Mouse (Mus musculus): ENCODE data around the gene Uba5.

Uba5 gene

DNA sequence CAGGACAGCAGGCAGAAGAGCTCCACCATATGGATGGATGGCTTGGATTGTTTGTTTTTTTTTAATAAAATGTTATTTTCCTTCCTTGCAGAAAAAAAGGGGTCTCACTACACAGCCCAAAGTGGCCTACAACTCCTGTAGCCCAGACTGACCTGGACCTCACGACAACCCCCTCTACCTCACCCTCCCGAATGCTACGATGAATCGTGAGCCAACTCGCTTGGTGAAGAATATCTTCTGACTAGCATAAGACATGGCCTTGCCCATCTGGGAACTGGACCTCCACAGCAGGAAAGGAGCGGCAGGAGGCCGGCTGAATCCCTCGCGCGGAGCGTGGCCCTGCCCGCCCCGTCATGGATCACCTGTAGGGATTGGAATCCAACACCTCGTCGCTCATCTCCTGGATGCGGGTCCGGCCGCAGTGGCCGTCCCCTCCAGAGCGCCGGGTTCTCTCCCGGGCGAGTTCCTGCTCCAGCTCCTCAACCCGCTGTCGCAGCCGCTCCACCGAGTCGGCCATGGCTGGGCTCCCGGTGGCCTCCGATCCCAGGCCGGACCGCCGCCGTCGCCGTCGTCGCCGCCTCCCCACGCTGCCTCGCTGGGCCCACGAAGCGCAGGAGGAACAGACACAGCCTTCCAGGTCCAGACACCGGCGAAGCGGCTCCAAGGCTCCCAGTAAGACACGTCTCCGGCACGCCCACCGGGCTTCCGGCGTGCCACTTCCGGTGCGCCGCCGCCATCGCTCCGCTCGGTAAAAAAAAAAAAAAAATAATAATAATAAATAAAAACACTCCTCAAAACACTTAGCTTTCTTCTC lies at the start of gene Uba5:
Gene Uba5, minus strand, starts transcription at position 705 of the 814 bp plus-strand sequence.
- DNase-seq (ENCODE audit: low spot score in 2 of 2), result peak in 1 of 2 experiments; percentile 82

DNA sequence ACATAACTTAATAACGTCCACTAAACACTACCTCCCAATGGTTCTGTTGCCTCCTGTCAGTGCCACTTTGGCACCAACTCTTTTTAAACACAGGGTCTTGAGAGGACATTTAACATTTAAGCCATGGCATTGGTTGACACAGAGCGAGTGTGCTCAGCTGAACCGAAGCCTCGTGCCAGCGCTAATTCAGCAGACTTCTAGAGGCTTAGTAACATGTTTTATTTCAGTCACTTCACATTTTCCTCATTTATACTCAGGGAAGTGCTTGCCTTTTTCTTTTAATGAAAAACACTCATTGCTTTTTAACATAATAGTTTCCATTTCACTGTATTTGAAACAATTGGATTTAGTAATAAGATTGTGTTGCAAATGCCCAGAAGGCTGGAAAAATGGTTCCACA lies 46.2 kb upstream of the Uba5 start:
- no peak for DNase-seq (ENCODE audit: low spot score in 2 of 2)

DNA sequence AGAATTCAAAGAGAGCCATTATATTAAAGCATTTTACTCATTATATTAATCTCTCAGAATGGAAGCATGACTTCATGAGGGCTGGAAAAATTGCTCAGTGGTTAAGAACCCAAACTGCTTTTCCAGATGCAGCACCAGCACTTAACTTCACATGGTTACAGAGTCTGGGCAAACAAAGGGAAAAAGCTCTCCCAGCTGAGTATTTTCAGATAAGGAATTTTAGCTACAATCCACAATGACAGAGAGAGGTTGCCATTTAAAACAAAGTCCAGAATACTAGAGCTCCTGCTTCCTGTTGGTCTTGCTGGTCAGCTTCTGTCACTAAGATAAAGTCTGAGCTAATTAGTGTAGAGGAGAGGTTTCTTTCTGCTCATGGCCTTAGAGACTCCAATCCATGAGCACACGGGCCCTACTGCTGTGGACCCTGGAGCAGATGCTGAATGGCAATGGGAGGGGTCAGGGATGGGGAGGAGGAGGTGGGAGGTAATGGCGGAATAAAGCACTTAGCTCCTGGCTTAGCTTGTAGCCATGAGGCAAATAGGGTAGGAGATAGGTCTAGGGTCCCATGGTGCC lies 45.7 kb upstream of the Uba5 start:
- DNase-seq (ENCODE audit: low spot score in 2 of 2), result no peak

DNA sequence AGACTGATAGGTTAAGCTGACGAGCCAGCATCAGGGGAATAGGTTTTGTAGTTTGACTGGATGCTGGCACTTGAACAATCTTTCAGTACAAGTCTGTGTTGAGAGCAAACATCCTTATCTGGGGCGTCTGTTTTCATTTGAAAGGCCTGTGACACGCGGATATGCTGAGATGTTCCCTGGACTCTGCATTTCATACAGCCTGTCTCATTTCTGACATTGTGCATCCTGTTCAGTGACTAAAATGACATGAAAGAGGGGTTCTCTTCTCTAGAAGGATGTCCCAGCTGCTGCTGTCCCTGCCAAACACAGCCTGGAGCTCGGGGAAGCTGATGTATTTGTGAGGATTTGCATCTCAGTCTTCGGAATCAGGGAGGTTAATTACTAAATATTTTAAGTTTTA lies 44.5 kb upstream of the Uba5 start:
- no peak for DNase-seq (ENCODE audit: low spot score in 2 of 2)

DNA sequence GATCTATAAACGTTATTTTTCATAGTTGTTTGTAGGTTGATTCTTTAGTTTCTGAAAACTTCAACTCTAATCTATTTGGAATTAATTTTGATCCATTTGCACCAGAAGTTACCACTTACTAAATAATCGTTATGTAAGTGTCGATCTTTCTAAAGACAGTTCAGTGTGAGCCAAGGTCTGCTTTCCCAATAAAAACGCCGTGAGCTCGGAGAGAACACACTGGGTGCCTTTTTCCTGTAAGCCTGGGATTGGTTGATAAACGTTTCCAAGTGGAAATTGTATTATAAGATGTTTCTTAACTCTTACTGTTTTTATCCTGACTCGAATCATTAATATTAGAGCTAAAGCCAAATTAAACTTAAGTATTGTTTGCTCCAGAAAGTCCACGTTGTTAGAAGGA lies 44.0 kb upstream of the Uba5 start:
- DNase-seq (ENCODE audit: low spot score in 2 of 2), result no peak

DNA sequence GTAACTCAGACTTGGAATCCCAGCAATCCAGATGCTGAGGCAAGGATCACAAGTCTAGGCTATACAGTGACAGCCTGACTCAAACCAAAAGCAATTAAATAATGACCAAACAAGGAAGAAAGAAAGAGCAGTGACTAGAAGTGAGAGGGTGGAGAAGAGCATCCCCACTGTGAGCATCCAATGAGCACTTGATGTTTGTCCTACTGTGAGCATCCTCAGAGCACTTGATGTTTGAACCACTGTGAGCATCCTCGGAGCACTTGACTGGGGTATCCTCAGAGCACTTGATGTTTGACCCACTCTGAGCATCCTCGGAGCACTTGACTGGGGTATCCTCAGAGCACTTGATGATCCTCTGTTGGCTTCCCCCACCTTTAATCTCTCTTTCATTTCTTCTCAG lies 42.1 kb upstream of the Uba5 start:
- DNase-seq (ENCODE audit: low spot score in 2 of 2), result no peak

DNA sequence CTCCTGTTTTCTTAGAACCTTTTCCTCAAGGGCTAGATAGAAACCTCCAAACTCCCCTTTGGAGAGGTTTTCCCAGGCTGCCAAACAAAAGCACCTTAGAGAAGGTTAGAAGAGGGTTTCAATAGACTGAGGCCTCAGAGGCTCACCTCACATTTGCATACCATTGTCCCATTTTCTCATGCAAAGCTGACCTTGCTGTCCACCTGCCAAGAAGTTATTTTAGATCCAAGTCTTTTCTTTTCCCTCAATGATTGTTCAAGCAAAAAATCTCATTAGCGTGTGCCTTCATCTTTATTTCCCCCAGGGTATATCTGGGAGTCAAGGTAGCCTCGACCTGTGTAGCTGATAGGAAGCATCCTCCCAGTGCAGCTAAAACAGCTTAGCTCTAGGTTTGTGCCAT lies 40.0 kb upstream of the Uba5 start:
- DNase-seq (ENCODE audit: low spot score in 2 of 2), result no peak

DNA sequence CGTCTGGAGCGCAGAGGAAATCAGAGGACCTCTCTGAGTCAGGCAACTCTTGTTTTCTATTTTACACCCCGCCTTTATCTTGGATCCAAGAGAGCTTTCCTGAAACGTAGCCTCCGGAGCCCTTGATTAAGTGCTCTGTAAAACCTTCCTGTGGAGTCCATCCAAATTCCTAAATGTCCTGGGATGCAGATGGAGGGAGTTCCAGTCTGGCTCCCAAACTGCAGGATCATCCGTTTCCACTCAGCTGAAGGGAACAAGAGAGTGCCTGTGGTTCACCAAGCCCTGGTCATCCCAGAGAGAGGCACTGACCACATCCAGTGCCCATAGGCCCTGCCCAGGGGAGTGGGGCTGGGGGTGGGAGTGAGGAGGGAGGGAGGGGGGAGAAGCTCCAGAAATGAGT lies 39.4 kb upstream of the Uba5 start:
- DNase-seq (ENCODE audit: low spot score in 2 of 2), result no peak

DNA sequence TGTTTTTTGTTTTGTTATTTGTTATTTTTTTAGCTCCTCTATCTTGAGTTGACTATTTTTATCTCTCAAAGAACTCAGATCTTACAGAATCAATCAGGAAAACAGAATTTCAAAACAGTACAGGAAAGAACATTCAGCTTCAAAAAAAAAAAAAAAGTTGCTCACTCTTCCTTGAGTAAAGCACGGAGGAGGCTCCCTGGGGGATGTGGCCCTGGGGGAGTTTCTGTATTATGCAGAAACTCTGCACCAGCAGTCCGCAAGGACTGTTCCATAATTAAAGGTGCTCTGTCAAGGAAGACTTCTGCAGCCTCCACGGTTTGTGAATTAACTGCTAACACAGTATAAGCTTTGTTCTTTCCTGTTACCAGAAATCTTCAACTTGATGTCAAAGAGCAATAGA lies 38.5 kb upstream of the Uba5 start:
- DNase-seq (ENCODE audit: low spot score in 2 of 2), result peak in 1 of 2 experiments; percentile 24

DNA sequence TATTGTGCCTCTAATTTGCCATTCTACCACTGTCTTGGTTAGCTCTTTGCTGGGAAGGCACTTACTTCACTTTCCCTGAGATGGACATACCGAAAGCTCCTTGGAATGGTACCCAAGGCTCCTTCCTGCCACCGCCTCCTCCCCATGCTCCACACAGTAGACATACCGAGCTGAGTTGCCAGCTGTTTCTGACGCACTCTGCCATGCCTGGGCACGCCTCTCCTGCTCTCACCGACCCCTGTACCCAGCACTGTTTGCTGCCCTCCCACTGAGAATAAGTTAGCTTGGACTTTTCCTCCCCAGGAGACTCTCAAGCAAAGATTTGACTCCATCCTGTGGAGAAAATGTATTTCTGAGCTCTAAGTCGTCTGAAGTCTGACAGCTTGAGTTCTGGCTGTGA lies 37.9 kb upstream of the Uba5 start:
- DNase-seq (ENCODE audit: low spot score in 2 of 2), result no peak

DNA sequence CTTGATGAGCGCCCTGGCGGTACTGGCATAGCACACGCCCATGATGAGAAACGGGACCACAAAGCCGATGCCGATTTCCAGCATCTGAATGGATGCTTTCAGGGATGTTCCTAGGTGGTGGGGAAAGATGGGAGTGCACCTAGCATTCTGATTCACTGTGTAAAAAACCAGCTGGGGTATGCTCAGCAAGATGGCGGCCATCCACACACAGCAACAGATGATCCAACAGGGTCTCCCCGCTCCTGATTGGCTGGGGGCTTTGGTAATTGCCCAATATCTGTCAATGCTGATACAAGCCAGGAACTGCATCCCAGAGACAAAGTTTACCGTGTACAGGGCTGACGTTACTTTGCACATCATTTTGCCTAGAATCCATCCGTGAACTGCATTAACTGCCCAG lies 36.1 kb upstream of the Uba5 start:
- peak in 1 of 2 experiments; percentile 26 for DNase-seq (ENCODE audit: low spot score in 2 of 2)

DNA sequence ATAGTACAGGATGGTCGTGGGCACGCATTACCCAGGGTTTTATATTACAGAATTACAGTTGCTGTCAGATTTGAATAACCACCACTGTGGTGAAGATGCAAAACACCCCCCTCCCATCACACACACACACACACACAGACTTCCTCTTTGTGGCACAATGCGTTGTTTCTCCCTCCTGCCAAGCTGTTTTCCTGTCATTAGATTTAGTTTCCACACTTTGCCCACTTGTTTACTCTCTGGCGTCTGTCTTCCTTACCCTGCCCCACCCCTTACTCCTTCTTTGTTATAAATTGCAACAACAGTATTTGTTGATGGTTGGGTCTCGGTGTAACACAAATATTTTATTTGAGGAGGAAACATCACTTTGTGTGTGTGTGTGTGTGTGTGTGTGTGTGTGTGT lies 35.3 kb upstream of the Uba5 start:
- DNase-seq (ENCODE audit: low spot score in 2 of 2), result peak in 1 of 2 experiments; percentile 24

DNA sequence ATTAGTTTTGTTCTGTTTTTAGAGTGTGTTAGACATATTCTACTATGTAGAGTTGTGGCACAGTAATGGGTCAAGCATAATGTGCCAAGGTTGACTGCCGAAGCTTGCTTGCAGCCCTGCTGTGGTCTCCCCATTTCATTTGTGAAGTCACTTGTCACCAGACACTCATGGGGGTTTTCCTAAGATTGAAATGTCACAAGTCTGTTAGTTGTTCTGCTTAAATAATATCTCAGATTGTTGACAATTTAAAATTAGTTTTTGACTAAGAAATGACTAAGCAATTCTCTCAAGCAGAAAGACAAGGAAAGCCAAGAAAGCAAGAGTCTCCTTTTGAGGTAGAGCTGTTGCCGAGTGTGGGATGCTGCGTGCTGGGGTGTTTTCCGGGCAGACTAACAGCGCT lies 30.0 kb upstream of the Uba5 start:
- no peak for DNase-seq (ENCODE audit: low spot score in 2 of 2)

DNA sequence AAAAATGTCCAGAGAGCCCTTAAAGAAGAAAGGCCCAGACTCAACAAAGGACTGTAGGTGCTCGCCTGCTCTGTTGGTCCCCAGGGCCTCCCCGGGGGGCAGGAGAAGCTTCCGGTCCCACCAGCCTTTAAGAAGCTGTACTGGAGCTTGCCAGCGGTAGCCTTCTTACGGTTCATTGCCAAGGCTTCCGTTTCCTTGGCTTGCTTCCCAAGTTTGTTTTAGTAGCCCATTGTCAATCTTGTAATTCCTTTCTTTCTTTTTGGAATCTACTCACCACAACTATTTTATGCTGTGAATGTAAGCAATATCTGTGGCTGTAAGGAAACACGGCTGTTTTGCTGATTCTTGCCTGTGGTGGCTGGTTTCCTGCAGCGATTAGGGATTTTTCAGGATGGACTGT lies 25.6 kb upstream of the Uba5 start:
- no peak for DNase-seq (ENCODE audit: low spot score in 2 of 2)

DNA sequence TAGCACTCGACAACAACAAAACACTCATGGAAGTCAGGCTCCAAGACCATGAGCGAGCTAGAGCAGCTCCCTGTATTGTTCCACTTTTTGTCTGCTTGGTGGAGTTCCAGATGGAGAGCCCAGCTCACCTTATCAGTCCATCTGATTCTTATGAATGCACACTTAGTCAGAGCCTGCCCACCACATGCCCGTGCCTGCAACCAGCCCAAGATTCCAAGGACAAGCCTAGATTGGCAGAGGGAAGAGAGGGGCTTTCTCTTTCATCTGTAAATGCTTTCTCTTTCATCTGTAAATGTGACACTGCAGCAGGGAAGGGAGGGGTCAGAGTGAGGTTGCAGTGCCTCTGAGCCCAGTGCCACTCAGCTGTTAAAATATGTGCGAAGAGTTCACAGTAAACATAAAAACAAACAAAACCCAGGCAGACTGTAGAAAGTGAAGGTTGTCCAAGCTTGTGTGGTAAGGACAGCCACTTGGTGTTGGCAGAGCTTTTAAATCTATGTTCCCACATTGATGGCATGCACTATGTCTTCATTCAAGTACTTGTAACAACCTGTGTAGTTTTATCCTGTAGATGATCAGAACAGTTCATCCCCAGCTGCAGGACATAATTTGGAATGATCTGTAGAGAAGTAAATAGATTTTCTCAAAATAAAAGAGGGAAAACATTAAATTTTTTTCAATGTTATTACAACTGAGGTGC lies 22.9 kb upstream of the Uba5 start:
- DNase-seq (ENCODE audit: low spot score in 2 of 2), result no peak

DNA sequence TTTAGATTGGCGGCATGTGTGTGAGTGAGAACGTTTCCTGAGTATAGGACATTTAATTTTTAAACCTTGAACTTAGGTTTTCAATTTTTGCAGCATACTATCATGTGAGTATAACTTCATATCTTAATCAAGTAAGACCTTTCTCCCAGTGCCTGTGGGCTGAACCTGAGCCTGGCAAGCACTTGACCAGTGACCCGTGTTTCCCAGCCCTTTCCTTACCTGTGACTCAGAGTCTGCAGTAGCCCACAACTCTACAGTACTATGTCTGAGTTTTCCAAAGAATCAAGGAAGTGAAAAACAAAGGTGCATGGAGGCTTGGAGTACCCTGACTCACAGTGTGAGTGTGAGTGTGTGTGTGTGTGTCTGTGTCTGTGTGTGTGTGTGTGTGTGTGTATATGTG lies 17.1 kb upstream of the Uba5 start:
- no peak for DNase-seq (ENCODE audit: low spot score in 2 of 2)

DNA sequence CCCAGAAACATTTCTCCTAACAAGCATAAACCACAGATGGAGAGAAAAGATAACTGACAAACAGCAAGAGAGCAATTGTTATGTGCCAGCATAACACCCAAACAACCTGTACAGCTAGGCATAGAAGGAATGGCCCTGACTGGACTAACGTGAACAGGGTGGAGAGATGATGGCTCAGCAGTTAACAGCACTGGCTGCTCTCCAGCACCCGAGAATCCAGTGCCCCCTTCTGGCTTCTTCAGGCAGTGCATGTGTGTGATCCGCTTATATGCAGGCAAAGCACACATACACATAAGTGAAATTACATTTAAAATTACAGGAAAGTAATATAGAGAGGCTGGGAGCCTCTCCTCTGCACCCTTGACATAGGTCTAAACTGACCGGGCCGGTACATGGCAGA lies 16.4 kb upstream of the Uba5 start:
- DNase-seq (ENCODE audit: low spot score in 2 of 2), result peak; percentile 36 to 71

DNA sequence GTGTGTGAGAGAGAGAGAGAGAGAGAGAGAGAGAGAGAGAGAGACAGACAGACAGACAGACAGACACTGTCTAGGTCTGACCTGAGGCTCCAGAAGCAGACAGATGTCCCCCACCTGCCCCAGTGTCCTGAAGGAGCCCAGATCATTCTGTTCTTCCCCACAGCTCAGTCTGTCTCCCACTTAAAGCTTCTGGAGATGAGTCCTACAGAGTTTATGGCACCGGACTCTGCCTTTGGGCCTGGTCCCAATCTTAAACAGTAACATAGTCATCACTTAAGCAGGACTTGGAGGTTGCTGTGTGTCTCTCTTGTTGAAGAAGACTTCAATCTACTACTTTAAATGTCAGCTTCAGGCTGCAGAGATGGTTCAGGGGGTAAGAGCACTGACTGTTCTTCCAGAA lies 15.8 kb upstream of the Uba5 start:
- no peak for DNase-seq (ENCODE audit: low spot score in 2 of 2)

DNA sequence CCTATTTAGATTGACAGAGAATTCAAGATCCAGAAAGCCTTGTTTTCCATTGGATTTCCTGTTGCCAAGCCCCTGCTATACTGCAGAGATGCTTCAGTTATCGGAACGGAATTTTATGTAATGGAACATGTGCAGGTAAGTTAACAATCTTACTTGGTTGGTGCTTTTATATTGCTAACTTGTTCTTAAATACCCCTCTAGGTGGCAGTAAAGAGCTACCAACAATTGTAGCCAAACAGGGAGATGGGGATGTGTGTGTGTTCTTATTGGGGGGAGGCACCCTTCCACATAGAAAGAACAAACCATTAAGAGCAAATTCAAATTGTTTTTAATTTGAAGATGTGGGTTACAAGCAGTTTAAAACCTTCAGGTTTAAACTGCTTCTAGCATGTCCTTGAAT lies 12.9 kb upstream of the Uba5 start:
- DNase-seq (ENCODE audit: low spot score in 2 of 2), result no peak

DNA sequence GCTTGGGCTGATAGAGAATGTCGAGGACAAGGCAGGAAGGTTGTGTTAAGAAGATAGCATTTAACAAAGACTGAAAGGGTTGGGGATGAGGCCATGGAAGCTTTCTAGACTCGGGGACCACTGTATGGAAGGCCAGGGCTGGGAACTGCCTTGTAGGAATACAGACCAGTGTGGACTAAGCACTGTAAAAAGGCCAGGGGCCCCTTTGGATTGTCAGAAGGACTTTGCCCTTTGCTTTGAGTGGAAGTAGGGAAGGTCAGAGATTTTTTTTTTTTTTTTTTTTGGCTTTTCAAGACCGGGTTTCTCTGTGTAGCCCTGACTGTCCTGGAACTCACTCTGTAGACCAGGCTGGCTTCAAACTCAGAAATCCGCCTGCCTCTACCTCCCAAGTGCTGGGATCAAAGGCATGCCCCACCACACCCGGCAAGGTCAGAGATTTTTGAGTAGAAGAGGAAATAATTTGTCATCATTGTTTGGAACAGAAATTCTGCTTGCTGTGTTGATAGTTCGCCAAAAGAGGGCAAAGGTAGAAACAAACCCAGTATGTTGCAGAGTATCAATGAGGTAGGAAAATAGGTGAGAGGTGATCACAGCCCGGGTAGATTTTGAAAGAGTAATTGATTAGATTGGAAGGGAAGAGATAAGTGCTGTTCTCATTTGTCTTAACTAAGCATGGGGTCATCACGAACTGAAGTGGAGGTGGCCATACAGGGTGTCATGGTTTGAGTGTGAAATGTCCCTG lies 8.1 kb upstream of the Uba5 start:
- no peak for DNase-seq (ENCODE audit: low spot score in 2 of 2)

DNA sequence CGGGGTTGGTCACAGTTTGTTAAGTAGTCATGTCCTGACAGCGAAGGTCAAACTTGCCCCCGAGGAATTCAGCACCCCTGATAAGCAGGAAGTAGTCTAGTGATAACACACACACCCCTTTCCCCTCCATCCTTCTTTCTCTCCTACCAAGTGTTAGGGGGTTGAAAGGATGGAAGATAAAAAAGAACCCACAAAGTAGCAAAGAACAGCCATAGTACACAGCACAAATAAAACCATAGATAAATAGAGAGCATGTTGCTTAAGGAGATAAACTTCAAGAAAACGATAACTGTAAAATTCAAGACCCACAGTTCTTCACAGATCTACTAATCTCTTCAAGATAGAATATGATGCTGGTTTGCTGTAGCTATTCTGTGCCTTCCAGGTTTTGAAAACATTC lies 7.3 kb upstream of the Uba5 start:
- DNase-seq (ENCODE audit: low spot score in 2 of 2), result no peak

DNA sequence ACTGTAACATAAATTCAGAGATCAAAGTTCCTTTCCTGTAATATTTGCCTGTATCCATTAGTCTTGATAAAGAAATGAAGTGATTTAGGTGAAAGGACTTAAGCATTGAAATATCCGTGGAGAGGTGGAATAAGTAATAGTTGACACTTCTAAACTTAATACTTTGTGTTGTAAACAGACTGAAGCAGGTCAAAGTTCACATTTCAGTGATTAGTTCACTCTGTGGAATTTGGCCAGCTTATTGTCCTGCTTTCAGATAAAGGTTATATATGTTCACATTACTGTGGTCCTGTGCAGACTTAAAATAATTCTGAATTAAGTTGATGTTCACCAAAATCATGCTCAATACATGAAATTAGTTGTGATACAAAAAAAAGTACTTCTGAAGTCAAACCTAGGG lies 1.6 kb upstream of the Uba5 start:
- DNase-seq (ENCODE audit: low spot score in 2 of 2), result no peak

Data from spleen, postnatal 10 days (tissue).